Mouse (Mus musculus) left cerebral cortex, postnatal 4 days (tissue): Measurements from ENCODE around the gene Atg10. TPM values are rescaled to one million over a fixed set of nuclear protein-coding genes. Genes with fewer than 3 reads are reported as not detected.

Experiments used
- DNase-seq: peaks from one replicate; pipeline ENCODE4 v3.0.0-alpha.2; 2022
- intact Hi-C: fragments of 180-260 bp; cut with DNase I; formaldehyde crosslinking; loops from one replicate; pipeline ENCODE4 v1.15.1; 2025
- total RNA-seq, 2 experiments: library from RNA; stranded (reverse); gene quantifications; 2 replicates each; pipeline ENCODE4 v1.2.3; 2021

Atg10 gene
- total RNA-seq, 2 experiments from 2014 or later = 6.8 to 9.3 TPM

DNA sequence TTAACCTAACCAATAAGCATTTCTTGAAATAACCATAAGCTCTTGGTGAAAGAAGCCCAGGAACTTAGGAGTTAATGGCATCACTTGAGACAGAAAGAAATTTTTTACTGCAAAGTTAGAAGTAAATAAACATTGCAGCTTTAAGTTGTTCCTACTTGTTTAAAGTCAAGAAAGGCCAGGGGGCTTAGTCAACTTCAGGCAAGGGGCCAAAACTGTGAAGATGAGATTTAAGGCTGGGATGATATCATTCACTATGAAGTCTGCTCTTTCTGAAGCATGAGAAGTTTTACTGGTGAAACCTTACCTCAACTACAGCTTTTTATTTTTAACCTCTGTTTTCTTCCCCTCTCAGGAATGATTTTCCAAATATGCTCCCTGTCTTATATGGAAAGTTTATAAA, 183.3 kb downstream of the Atg10 start:
- intact Hi-C loops = loop anchor here (5.0 to 10.0 kb wide), 2 partner anchors 327 to 594 kb away; no protein-coding TSS in a partner anchor
- no peak for DNase-seq

DNA sequence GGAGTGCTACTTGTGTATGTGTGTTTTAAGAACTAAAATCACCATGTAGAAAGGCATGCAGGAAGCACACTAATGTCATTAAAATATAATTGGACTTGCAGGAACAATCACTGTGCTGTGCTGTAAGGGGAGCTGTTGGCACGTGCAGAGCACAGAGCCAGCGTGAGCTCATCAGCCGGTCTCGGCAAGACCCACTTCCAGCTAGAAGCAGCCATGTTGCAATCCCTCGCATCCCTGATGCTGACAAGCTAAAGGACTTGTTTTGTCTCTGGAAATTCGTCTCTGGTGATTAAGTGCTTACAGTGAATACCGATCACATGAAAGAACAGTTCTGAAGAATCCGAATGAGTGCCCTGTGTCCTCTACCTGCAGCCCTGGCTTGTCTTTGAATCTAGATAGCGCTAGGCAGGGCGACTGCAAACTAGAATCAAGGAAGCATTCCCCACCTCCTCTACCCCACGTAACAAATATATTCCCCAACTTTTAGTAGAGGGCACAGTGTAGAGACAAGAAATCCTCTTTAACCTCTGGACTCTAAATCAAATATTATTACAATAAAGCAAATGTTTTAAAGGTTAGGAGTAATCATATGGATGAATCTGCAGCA, 184.5 kb downstream of the Atg10 start:
- DNase-seq = peak; percentile 75
- intact Hi-C loops = no loop called here

DNA sequence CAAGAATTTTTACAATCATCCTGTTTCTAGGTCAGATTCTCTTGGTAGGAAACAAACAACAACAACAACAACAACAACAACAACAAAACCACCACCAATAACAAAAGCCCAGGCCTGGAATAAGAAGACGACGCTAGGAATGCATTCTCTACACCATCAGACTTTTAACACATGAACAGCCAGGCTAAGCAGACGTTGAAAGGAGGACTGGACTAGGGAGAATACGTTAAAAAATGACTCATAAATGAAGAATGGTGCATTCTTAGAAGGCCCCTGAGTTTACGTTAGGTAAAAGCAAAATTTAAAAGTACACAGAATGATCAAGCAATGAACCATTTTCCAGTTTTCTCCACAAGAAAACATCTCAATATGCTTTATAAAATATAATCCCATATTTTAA, 185.1 kb downstream of the Atg10 start:
- intact Hi-C loops = no loop called here
- DNase-seq = no peak

DNA sequence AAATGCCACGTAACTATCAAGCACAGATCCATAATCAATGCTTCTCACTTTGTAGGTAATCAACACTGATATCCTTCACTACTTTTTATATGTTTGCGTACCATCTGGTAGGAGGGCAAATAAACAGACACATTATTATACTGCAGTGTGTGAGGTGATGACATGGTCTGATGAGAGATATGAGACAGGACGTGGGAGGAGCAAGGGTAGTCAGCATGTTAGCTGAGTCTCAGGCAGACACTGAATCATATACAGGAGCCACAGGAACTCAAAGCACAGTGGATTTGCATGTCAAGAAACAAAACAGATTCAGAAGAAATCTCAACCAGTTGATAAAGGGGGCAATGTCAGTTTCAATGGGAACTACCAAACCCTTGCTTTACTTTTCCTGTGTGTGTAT, 185.7 kb downstream of the Atg10 start:
- intact Hi-C loops = no loop called here
- no peak for DNase-seq

DNA sequence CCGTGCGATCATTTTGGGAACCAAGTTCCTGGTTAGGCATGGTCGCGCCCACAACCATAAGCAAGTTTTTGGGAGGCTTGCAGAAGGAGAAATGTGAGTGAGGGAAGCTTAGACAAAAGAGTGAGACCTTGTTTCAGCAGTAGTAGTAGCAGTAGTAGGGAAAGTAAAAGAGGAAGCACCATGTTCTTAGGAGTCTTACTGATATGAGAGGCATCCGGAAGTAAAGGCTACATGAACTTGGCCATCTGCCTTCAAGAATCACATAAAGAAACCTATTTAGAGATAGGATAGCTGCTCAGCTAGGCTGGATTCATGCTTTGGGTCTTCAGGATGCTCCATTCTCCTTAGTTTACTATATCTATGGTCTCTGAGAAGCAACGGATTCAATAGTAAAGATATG, 186.4 kb downstream of the Atg10 start:
- DNase-seq = no peak
- intact Hi-C loops = no loop called here

DNA sequence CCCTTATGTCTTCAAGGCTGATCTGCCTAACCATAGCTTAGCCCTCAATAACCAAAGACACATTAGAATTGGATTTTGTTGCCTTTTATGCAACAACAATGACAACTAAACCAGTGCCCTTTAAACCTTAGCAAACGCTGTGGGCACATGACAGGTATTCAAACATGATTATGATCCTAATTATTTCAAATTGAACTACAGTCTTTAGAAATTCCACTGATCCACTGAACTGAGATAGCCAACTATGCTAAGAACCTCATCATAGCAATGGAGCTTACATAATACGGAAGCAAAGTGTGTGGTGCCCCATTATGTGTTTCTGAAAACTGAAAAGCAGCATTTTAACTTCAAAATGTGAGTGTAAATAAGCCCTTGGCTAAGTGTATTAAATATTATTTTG, 191.9 kb downstream of the Atg10 start:
- intact Hi-C loops = no loop called here
- no peak for DNase-seq

DNA sequence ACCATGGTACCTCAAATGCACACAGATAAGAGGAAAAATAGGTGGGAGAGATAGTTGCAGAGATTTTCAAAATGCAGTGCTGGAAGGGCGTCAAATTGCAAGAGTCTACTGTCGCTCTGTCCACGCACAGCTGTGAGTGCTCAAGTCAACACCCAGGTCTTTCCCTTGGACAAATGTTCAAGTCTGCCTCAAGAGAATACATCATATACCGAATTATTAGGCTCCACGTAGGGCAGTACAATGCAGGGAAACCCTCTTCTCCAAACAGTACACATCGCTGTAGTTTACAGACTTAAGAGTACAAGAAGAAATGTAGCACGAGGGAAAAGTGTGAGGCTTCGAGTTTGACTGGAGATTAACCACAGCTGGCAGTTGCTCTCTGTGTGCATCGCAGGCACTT, 200.3 kb downstream of the Atg10 start:
- intact Hi-C loops = no loop called here

DNA sequence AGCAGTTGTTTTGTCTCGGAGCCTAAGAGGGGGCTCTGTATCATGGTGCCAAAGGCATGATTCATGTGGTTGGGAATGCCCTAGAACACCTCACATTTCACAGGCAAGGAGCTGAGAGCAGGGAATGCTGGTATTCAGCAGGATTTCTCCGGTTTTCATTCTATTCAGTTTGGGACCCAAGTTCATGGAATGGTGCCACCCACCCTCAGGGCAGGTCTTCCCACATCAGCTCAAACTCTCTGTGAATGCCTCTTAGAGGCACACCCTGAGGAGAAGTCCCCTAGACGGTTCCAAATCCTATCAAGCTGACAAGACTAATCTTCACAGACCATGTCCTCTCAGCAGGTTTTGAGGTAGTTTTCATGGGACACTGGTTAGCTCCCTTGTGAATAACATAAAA, 211.9 kb downstream of the Atg10 start:
- no peak for DNase-seq
- intact Hi-C loops = no loop called here

More for the DNA sequence above, 200.3 kb downstream of the Atg10 start:
- DNase-seq = no peak

DNA sequence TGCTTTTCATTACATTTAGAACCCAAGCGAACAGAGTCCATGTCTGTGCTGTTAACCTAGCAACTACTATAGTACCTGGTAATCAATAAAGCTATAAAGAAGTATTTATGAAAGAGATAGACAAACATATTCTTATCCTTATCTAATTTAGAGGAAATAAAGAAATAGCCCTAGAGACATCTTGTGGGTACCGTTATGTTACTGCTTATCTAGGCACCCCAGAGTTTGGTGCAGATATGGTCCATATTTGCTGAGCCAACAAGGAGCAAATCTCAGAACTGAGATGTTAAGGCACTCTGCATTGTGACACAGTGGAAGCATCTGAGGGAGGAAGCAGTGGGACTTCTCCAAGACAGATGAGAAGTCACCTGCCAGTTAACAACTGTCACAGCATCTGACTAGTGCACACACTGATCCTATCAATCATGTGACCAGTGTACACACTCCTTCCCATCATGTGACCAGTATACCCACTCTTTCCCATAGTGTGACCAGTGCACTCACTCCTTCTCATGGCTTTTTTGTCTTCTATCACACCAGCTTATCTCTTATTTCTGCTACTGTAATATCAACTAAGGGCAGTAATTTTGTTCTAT, 228.6 kb downstream of the Atg10 start:
- intact Hi-C loops = no loop called here
- no peak for DNase-seq

DNA sequence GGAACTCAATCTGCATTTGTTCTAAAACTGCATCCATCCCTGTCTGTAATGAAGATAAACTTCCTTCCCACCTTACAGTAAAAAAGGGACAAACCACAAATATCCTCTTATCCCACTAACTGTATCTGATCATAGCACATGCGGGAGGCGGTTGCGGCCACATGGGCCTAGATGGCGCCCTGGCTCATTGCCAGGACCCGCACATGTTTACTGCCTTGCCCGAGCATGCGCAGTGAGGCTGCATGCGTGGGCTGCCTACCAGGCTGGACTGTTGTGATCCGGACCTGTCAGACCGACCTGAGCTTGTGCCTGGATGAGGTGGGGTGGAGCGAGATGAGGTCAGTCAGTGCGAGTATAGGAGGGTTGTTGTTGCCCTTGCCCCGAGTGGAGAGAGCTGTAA, 230.2 kb downstream of the Atg10 start:
- intact Hi-C loops = no loop called here
- DNase-seq = peak; percentile 19

DNA sequence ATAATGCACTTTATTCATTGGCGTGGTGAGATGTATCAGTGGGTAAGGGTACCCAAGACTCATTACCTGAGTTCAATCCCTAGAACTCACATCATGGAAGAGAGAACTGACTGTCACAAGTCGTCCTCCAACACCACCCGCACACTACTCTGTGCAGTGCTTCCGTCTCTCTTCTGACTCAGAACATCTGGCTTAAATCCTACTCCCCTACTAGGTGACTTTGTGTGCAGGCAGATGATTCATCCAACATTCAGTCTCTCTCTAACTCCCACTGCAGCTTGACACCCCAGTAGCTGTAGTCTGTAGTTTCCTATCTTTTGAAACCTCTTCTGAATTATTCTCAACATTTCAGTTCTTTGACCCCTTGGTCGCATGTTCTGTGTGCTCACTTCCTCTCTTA, 230.8 kb downstream of the Atg10 start:
- no peak for DNase-seq

DNA sequence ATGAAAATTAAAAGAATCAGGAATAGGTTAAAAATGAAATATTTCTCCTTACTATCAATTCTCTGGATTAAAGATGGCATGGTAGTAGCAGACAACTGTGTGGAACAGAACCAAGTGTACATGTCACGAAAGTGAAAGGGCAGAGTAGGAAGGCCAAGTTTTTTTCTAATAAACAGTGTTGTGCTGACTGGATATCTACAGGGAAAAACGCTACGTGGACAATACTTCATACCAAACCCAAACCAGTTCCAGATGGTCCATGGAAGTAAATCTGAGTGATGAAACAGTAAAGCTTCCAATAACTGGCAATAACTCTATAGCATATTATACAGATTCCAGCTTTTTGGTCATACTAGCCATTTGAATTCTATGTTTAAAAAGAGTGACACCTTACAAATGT, 235.5 kb downstream of the Atg10 start:
- no peak for DNase-seq
- intact Hi-C loops = no loop called here

More for the DNA sequence above, 230.8 kb downstream of the Atg10 start:
- intact Hi-C loops = no loop called here

DNA sequence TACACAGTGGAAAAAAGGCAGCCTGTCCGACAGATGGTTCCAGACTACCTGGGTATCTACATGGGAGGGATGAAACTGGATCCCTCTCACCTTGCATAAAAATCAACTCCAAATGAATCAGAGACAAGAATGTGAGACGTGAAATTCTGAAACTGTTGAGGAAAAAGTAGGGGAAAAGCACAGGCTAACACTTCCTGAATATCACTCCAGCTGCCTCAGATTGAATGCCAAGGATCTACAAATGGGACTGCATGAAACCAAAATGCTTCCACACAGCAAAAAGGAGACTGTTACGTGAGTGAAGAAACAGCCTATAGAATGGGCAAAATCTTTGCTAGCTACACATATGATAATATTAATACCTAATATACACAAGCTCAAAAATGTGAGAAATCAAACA, 238.4 kb downstream of the Atg10 start:
- DNase-seq = no peak
- intact Hi-C loops = no loop called here

DNA sequence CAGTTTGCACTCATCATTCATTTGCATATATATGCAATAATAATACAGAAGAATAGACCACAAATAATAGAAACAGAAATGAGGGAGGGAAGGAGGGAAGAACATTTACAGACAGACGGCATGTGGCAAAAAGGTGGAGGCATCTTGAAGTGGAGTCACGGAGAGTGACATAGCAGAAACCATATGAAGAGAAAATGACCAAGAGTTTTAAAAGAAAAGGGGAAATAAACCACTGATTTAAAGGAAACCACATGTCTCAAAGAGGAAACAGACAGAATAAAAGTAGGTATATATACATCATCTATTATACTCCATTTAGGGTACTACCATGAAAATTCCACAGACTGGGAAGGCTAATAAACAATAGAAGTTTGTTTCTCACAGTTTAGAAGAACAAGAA, 239.7 kb downstream of the Atg10 start:
- no peak for DNase-seq
- intact Hi-C loops = no loop called here

DNA sequence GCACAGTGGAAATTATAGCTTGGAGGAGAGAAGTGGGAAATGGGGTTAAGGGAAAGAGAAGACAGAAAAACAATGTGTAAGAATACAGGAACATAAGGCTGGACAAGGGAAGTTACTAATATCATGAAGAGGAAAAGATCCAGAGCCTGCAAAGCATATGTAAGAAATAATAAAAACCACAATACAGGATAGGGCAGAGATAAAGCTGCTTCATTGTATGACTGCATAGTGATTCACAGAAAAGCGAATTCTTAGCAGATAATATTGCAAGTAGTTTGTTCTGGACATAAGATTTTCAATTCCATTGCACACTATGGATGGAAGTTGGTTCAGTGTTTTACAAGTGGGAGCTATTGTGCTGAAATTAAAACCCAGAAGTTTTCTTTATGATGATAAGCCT, 242.0 kb downstream of the Atg10 start:
- DNase-seq = no peak
- intact Hi-C loops = no loop called here

DNA sequence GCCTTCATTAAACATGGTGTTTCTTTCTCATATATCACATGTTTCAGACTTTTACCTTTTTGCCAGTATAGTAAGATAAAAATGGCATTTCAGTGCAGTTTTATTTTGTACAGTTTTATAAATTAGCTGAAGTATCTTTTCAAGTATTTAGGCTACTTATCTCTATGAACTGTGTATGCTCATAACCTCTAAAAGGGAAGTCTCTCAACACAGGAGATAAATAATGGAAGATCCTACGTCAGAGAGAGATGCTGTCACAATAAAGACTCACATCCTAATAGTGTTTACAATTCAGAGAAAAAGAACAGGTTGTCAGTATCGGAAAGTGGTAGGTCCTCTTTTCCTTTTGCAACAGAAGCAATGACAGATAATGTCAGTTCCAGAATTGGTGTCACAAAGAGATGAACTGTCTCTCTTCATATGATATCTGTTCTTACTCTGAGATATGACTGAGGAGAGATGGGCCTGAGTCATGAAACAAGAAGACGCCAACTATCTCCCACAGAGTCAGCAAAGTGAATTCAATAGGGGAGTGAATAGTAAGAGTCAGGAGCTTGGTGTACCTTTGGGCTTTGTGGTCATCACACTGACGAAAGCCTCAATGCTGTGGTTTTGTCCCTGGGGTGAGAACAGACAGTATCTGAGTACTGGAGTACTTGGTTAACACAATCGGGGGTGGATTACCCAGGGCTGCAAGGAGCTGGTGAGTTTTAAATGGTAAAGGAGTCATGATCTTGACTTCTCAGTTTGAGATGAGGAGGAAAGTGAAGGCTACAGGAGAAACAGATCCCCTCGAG, 242.7 kb downstream of the Atg10 start:
- no peak for DNase-seq
- intact Hi-C loops = no loop called here

DNA sequence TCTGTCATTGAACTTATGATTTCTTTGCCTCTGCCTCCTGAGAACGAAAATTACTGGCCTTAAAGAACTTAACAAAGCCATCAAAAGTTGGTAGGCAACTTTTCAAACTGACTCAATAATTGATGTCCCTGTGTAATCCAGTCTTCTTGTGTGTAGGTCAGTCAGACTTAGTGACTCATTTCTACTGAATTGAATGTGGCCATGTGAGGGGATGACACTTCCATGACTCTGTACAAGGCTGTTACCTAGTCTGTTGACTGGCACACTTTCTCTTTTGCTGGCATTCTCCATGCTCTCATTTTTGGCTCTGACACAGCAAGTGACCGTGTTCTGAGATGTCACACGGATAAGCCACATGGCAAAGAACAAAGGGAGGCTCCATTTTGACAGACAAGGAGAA, 246.7 kb downstream of the Atg10 start:
- intact Hi-C loops = loop anchor here (10.0 kb wide), 1 partner anchor 388 kb away; no protein-coding TSS in a partner anchor
- no peak for DNase-seq

DNA sequence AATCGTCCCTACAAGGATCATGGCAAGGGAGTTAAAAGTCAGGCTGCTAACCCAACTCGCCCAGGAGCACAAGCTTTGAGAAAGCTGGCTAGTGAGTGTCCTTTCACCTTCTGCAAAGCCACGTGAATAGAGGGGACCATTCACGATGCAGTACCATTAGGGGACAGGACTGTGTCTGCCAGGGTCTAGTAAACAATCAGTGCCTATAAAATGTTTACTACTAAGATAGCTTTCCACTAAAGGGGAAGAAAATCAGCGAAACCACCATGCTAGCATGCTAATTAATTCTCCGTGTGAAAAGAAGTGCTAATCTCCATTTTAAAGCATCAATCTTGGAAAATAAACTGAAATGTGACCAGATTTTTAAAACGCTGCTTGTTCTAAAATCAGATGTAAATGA, 250.4 kb downstream of the Atg10 start:
- intact Hi-C loops = loop anchor here (10.0 kb wide), 1 partner anchor 391 kb away; no protein-coding TSS in a partner anchor
- DNase-seq = no peak

DNA sequence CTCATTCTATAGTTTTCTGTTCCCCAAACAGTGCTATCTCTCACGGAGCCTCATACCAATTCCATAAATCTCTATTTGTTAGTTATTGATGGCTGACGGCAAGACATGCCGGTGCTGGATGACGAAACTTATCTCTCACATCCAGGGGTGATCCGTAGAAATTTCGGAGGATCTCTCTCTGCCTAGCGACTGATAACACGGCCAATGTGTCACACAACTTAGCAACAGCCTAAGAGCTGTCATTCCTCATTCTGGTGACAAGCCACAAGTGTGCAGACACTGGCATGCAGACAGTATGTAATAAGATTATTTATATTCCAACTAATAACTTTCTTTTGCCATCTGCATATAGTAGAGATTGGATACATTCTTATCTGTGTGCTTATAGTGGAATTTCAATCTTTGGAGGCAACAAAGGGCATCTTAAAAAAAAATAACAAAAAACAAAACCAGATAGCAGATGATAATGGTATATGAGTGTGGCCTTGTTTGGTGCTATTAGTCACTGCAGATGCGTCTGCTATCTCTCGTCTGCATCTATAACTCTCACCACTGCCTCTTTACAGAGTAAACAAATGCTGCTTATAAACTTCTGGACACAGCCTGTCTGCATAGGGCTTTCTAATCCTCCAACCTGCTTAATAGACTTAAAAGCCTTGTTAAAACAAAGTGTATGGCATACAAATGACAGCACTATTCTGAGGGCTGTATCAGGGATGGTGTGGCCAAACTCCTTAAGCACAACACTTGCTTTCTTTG, 253.3 kb downstream of the Atg10 start:
- DNase-seq = no peak
- intact Hi-C loops = loop anchor here (10.0 kb wide), 1 partner anchor 394 kb away; no protein-coding TSS in a partner anchor

DNA sequence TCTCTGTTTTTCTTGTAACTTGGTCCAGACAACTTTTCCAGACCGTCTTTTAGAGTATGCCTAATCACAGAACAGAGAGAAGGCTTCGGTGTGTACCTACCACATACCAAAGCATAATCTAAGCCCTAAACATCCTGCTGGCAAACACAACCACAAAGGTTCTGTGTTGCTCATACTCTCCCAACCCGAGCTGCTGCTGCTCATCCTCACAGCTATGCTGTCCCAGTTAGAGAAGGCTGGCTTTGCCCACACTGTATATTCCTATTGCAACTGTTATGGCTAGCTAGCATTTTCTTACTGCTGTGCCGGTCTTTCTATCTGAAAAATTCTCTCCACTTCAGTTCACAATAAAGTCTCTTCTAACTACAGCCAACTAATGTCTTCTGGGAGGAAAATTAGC, 254.8 kb downstream of the Atg10 start:
- DNase-seq = no peak

DNA sequence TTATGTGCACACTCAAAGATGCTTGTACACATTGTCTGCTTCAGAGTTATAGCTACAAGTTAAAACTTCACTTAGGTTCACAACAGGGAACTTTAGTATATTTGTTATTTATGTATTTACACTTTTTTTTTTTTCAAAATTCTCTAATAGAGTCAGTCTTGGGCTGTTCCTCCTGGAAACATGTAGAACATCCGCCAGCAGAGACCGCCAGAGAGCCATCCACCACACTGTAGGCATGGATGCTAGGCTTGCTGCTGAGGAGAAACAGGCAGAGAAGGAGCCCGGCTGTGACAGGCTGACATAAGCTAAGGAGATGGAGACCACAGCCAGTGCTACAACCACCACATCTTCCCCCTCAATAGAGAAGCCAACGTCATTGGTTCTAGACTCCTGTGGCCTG, 256.3 kb downstream of the Atg10 start:
- intact Hi-C loops = loop anchor here (5.0 to 10.0 kb wide), 3 partner anchors 125 to 727 kb away; partner anchors contain the start of gene Ssbp2

More for the DNA sequence above, 254.8 kb downstream of the Atg10 start:
- intact Hi-C loops = loop anchor here (5.0 to 10.0 kb wide), 3 partner anchors 123 to 726 kb away; partner anchors contain the start of gene Ssbp2

More for the DNA sequence above, 256.3 kb downstream of the Atg10 start:
- peak; percentile 86 for DNase-seq
